In the genomic region with DNA sequence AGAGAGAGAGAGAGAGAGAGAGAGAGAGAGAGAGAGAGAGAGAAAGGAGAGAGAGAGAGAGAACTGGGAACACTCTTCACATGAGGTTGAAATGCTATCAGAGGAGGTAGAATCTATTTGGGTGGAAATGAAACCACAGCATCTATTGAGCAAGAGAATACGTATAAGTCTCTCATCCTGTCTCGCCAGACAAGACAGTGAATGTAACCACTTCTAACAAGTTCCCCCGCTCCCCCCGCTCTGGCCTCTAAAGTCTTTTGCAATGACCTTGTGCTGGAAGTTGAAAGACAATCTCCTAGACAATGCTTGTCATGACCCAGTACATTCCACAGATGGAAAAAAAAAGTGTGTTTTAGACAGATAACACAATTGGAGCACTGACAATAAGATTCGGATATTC, we compare ENCODE assay signal across 19 mouse cellular contexts.
A peak's percentile ranks its signal among the peaks of the same experiment; 100 is the strongest.
DNase-seq lines count a peak whose midpoint lies in the region; ATAC-seq lines count a peak whose summit lies in the region.
"Had no signal": no experiment of that assay in that cellular context is flagged by ENCODE, and none has a peak within 500 bp of the region (broad histone marks: within the 10 kb centered on the region; RNA-seq: fewer than 3 reads in every experiment).

No protein-coding gene starts in this region.

- H3K36me3 ChIP-seq in hindbrain, embryonic 14.5 days (replicated peaks; ENCODE audit: control insufficient read depth, insufficient read depth): no peaks in the 10 kb centered on the region
- H3K36me3 ChIP-seq in hindbrain, embryonic 11.5 days (ENCODE audit: control insufficient read depth, insufficient read depth, low read length): no peaks in the 10 kb centered on the region
- H3K36me3 ChIP-seq: embryonic facial prominence, embryonic 12.5 days; forebrain, embryonic 15.5 days; heart, embryonic 10.5 days; hindbrain, embryonic 15.5 days had no signal

- no peak overlapping the region for H3K4me3 ChIP-seq in hindbrain, embryonic 14.5 days (replicated peaks; ENCODE audit: low read length)
- H3K4me3 ChIP-seq in hindbrain, embryonic 11.5 days (ENCODE audit: low read depth, low read length): no peak overlapping the region
- H3K4me3 ChIP-seq: embryonic facial prominence, embryonic 12.5 days; forebrain, embryonic 15.5 days; heart, embryonic 10.5 days; hindbrain, embryonic 15.5 days had no signal

- H3K27me3 ChIP-seq in hindbrain, embryonic 14.5 days (ENCODE audit: control insufficient read depth, insufficient read depth, low read length): no peaks in the 10 kb centered on the region
- H3K27me3 ChIP-seq in hindbrain, embryonic 11.5 days (ENCODE audit: control insufficient read depth, insufficient read depth, low read length): no peaks in the 10 kb centered on the region
- H3K27me3 ChIP-seq: embryonic facial prominence, embryonic 12.5 days; forebrain, embryonic 15.5 days; hindbrain, embryonic 15.5 days had no signal

- 81% methylated on average over 5 of the region's 5 CpGs for WGBS in hindbrain, embryonic 14.5 days
- 87% methylated on average over 5 of the region's 5 CpGs for WGBS in hindbrain, embryonic 11.5 days

- no peak overlapping the region for H3K4me2 ChIP-seq in hindbrain, embryonic 14.5 days (replicated peaks)
- no peak overlapping the region for H3K4me2 ChIP-seq in hindbrain, embryonic 11.5 days (replicated peaks; ENCODE audit: low read depth, low read length)
- H3K4me2 ChIP-seq: embryonic facial prominence, embryonic 12.5 days; forebrain, embryonic 15.5 days; hindbrain, embryonic 15.5 days had no signal

- DNase-seq in adrenal gland, postnatal 14 days: peak; percentile 21
- no peak for DNase-seq in adrenal gland, postnatal 25 days
- DNase-seq in 416B (ENCODE audit: low read depth): peak; percentile 83
- no peak for DNase-seq in hindbrain, embryonic 14.5 days (ENCODE audit: low spot score)
- DNase-seq in hindbrain, embryonic 11.5 days (ENCODE audit: low spot score): no peak
- DNase-seq: cerebellum, adult 11 months; cerebellum, adult 8-10 months; cerebellum, postnatal 14 days; gastrocnemius, postnatal 36 days; heart, adult 18-20 months; heart, postnatal 10 days; heart, postnatal 4 days had no signal

- no peak overlapping the region for H3K9ac ChIP-seq in hindbrain, embryonic 14.5 days
- H3K9ac ChIP-seq in hindbrain, embryonic 11.5 days (ENCODE audit: low read depth, low read length): no peak overlapping the region
- H3K9ac ChIP-seq: embryonic facial prominence, embryonic 12.5 days; forebrain, embryonic 15.5 days; hindbrain, embryonic 15.5 days had no signal

- no peaks in the 10 kb centered on the region for H3K9me3 ChIP-seq in hindbrain, embryonic 14.5 days (ENCODE audit: control insufficient read depth, low read length)
- H3K9me3 ChIP-seq in hindbrain, embryonic 11.5 days (ENCODE audit: control insufficient read depth, low read length): no peaks in the 10 kb centered on the region
- H3K9me3 ChIP-seq: embryonic facial prominence, embryonic 12.5 days; forebrain, embryonic 15.5 days; heart, embryonic 10.5 days; hindbrain, embryonic 15.5 days had no signal

- no peaks in the 10 kb centered on the region for H3K4me1 ChIP-seq in hindbrain, embryonic 14.5 days (replicated peaks; ENCODE audit: control insufficient read depth, insufficient read depth, low read length)
- H3K4me1 ChIP-seq in hindbrain, embryonic 11.5 days (replicated peaks; ENCODE audit: control insufficient read depth, insufficient read depth, low read length): no peaks in the 10 kb centered on the region
- H3K4me1 ChIP-seq: embryonic facial prominence, embryonic 12.5 days; forebrain, embryonic 15.5 days; hindbrain, embryonic 15.5 days had no signal

- H3K27ac ChIP-seq in hindbrain, embryonic 14.5 days: no peak overlapping the region
- H3K27ac ChIP-seq in hindbrain, embryonic 11.5 days (ENCODE audit: low read depth, low read length): no peak overlapping the region
- H3K27ac ChIP-seq: embryonic facial prominence, embryonic 12.5 days; forebrain, embryonic 15.5 days; heart, embryonic 10.5 days; hindbrain, embryonic 15.5 days had no signal

- peak; percentile 99 for ATAC-seq in common myeloid progenitor, adult 5-6 weeks (replicated peaks; ENCODE audit: low read depth, poor library complexity, severe bottlenecking)
- peak; percentile 100 for ATAC-seq in megakaryocyte progenitor cell, adult 5-6 weeks (replicated peaks; ENCODE audit: poor library complexity)
- no peak for ATAC-seq in hindbrain, embryonic 14.5 days (ENCODE audit: low FRiP score)
- no peak for ATAC-seq in hindbrain, embryonic 11.5 days (ENCODE audit: low FRiP score)
- ATAC-seq: forebrain, embryonic 15.5 days; intestine, embryonic 16.5 days had no signal

Comparison
In these comparisons a context has a peak if more than half of its experiments do, and no peak if none do; other contexts are left out.
1. DNase-seq: peak in adrenal gland, postnatal 14 days (single experiment) and 416B (single experiment); none in adrenal gland, postnatal 25 days (single experiment), hindbrain, embryonic 14.5 days (single experiment) and hindbrain, embryonic 11.5 days (single experiment).
2. ATAC-seq: peak in common myeloid progenitor, adult 5-6 weeks (single experiment) and megakaryocyte progenitor cell, adult 5-6 weeks (single experiment); none in hindbrain, embryonic 14.5 days (single experiment) and hindbrain, embryonic 11.5 days (single experiment).